Mouse (Mus musculus) adrenal gland, adult 18-20 months (tissue): ENCODE measurements around the gene Gm17660. TPM values are rescaled to one million over a fixed set of nuclear protein-coding genes. Genes with fewer than 3 reads are reported as not detected.
"Not testable (repeated sequence)": the region's sequence is repeated elsewhere in the genome, so short reads cannot be mapped to it uniquely, and the experiment has no call there.

Experiments used
- DNase-seq, 2 experiments: peaks; one replicate each; pipeline ENCODE4 v3.0.0; 2021 to 2022; ENCODE audit warnings: low spot score in 2 of 2
- microRNA-seq, 2 experiments: library from miRNA; unstranded; fragments of <30 nt; microRNA quantifications; one replicate each; pipeline ENCODE4 v1.2.0; 2021; ENCODE audit warnings: borderline number of aligned reads in 2 of 2
- total RNA-seq, 2 experiments: library from RNA; stranded (reverse); gene quantifications; 1 replicate in 1 of 2; 2 replicates in 1 of 2; pipeline ENCODE4 v1.2.3; 2021

Gm17660 gene
- total RNA-seq, 2 experiments from 2014 or later, result not detected

DNA sequence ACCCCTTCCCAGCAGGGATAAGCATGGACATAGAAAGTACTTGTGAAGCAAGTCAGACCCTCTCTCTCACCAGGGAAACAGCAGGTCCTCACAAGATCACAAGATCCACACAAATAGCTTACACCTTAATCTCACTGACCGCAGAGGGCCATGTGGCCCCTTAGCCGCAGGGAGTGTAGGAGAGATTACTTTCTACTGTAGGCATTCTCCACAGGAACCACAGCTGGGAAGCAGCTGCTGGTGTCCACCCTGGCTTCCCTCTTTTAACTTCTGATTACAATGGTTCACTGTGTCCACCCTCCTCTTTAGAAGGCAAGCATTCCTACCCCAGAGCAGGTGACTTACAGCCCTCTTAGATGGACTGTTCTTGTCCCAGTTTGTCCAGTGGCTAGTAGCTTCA is 33.7 kb downstream of the Gm17660 start:
- no peak for DNase-seq

DNA sequence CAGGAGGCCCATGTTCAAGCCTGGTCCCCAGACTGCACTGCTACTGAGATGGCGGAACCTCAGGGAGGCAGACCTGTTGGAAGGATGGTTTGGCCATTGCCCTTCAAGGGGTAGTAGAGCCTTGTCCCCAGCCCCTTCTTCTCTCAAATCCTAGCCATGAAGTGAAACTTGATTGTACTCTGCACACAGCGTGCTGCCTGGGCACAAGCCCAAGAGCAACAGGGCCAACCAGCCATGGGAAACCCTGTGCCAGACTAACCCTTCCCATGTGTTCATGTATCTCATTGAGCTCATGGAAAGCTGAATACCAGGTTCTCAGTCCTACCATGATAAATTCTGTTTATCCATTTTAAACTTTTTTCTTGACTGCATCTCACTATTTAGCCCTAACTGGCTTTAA is 34.5 kb downstream of the Gm17660 start:
- DNase-seq, result no peak

- DNase-seq, result peak in 1 of 2 experiments; percentile 25
Measured at GRCm38 (mm10) chr5:104039154-104039932, 38.1 kb downstream of the Gm17660 start.

- DNase-seq, result no peak
Measured at GRCm38 (mm10) chr5:104036686-104037085, 40.7 kb downstream of the Gm17660 start.

DNA sequence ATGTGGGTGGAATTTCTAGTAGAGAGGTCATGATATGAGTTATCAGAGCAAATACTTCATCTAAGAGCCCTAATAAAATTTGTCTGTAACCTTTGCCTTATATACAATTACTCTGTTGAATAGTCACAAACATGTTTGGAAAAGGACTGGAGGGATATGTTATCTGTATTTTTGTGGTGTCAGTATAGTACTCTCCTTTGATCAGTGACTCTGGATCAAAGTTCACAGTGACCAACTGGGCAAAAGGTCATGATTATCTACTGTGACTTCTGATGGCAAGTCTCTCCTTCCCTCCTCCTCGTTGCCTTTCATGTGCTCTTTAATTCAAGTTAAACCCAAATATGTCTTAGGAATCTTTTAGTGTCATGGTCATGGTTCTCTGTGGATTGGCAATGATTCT is 41.6 kb downstream of the Gm17660 start:
- DNase-seq, result no peak

DNA sequence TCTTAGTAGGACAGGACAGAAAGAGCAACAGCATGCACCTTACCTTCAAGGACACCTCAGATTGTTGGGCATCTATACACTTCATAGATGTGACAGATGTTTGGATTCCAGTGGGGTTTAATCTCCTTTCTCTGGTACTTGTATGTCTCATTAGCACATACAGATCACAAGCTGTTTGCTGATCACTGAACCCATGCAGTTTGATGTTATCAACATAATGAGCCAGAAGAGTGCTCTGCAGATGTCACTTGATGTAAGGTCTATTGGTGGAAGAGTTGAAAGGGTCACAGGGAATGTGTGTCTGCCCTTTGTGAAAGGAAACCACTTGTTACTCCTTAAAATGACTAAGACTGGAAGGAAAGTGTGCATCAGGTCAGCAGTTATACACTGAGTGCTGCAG is 42.3 kb downstream of the Gm17660 start:
- DNase-seq, result no peak

GRCm38 (mm10) chr5:104032434-104033097 is 44.8 kb downstream of the Gm17660 start:
- DNase-seq, result no peak

GRCm38 (mm10) chr5:104025245-104025854 is 52.1 kb downstream of the Gm17660 start:
- DNase-seq, result no peak

DNA sequence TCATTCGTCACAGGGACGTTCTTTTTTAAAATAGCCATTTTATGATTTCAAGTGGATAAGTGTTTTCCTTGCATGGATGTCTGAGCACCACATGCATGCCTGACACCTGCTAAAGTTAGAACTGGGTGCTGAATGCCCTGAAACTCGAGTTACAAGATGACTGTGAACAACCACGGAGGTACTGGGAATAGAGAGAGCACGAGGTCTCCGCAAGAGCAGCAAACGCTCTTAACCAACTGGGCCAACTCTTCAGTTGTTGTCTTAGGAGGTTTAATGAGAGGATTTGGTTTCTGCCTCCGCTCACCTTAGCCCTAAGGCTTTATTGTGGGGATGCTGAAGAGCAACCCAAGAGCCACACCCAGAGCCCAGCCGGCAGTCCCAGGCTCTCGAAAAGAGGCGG is 52.6 kb downstream of the Gm17660 start:
- DNase-seq, result no peak

DNA sequence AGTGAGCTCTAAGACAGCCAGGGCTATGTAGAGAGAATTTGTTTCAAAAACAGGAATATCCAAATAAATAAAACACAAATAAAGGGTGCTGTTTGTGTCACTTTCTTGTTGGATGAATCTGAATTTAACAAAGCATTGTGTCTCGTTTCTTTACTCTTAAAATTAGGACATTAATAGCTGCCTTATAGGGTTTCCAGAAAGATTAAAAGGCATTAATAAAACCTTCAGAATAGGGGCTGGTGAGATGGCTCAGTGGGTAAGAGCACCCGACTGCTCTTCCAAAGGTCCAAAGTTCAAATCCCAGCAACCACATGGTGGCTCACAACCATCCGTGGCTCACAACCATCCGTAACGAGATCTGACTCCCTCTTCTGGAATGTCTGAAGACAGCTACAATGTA is 53.2 kb downstream of the Gm17660 start:
- not testable (repeated sequence) for DNase-seq

DNA sequence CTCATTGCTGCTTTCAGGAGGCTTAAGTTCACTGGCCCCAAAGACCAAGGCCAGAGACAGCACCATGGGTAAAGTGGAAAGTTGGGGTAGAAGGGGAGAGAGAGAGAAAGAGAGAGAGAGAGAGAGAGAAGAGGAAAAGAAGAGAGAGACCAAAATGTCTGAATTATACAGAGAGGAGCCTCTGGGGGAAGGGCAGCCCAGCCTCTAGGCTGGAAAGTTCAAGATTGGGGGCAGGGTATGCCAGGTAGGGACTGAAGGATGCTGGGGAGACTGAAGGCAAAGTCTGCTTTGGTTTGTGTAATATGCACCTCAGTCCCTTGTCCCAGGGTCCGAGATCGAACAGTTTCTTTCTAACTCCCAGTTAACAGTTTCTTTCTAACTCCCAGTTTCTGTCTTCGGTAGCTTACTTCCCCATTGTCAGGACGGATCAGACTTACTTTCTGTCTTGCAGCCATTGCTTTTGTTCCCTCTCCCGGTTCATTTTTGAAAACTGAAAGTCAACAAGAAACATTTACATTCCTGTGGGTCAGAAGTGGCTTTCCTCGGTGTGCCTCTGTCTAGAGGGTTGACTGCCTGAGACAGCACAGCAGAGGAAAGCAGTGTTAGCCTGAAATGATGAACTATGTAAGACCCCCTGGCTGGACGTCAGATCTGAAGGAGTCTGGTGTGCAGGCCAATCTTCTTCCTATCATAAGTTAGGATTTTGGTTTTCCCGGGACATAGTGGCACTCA is 54.0 kb downstream of the Gm17660 start:
- DNase-seq, result no peak

- DNase-seq, result no peak
Measured at GRCm38 (mm10) chr5:104022558-104022957, 54.9 kb downstream of the Gm17660 start.

DNA sequence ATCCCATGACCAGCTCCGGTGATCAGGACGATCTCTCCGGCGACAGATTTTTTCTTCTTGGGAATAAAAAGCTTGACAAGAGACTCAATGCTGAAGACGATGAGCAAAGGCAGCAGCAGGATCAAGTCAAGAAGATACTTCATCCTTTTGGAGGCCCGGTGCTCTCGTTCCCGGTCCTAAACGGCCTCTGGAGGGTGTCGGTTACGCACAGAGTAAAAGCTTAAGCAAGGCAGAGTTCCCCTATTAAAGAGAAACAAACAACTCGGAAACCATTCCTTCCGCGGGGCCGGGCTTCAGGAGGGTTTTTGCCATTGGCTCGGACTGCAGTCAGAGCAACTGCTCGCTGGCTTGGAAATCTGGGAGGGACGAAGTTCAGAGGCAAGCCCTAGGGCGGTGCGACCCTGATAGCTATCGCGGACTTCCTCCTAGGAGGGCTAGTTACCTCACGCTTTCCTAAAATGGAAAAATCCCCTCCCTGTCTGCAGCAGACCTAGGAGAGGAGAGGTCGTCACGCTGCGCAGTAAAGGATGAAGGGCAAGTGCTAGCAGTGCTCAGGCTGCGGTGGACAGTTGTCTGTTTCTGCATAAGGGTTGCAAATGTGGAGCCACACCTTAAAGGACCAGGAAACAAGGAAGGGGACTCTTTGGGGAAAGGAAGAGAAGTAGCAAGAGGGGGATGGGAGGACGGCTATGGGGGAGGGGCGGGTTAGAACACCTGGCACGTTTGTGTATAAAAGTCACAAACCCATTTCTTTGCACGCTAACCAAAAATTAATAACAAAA is 55.6 kb downstream of the Gm17660 start, which contains the start of gene Hsd17b11:
Gene Hsd17b11, minus strand, starts transcription at position 323 of the 782 bp plus-strand sequence.
- DNase-seq, result peak; percentile 75 to 77

Small RNAs within 50 kb of the gene (microRNA-seq; reads per million reads assigned to microRNA genes)
- gene Mir5619, result 0 to 1.2 reads per million in 2 experiments

Other genes starting within 250 kb of the Gm17660 start
- gene Klhl8, start 166.3 kb downstream of the Gm17660 start, total RNA-seq, result 10 to 100 TPM; 13.6 to 20.2 TPM
- not detected for gene Hsd17b13, start 100.2 kb downstream of the Gm17660 start, total RNA-seq
- 10 to 100 TPM; 61.8 to 73.0 TPM for gene Hsd17b11, start 55.7 kb downstream of the Gm17660 start, total RNA-seq
- 10 to 100 TPM; 56.9 to 61.9 TPM for gene Nudt9, start 31.3 kb downstream of the Gm17660 start, total RNA-seq
- gene Sparcl1, start 36.1 kb upstream of the Gm17660 start, total RNA-seq, result 10 to 100 TPM; 35.4 to 50.2 TPM
- gene Dspp, start 93.1 kb upstream of the Gm17660 start, total RNA-seq, result not detected
- gene Dmp1, start 125.0 kb upstream of the Gm17660 start, total RNA-seq, result not detected
- under 1 TPM in 1 of 2 experiments, not detected in 1; 0.43 TPM for gene Ibsp, start 221.6 kb upstream of the Gm17660 start, total RNA-seq
- gene Mepe, start 247.7 kb upstream of the Gm17660 start, total RNA-seq, result not detected